Mouse (Mus musculus) heart, postnatal 0 days (tissue): Measurements from ENCODE around the gene Ptpro.

Experiments
- CTCF ChIP-seq: IDR thresholded peaks from 2 replicates; pipeline ENCODE4 v1.5.1; 2016; ENCODE audit warnings: antibody characterized with exemption, control low read depth, low read depth
- EP300 ChIP-seq: IDR thresholded peaks from 2 replicates; pipeline ENCODE4 v1.6.1; 2016; ENCODE audit warnings: antibody characterized with exemption, low read depth

DNA sequence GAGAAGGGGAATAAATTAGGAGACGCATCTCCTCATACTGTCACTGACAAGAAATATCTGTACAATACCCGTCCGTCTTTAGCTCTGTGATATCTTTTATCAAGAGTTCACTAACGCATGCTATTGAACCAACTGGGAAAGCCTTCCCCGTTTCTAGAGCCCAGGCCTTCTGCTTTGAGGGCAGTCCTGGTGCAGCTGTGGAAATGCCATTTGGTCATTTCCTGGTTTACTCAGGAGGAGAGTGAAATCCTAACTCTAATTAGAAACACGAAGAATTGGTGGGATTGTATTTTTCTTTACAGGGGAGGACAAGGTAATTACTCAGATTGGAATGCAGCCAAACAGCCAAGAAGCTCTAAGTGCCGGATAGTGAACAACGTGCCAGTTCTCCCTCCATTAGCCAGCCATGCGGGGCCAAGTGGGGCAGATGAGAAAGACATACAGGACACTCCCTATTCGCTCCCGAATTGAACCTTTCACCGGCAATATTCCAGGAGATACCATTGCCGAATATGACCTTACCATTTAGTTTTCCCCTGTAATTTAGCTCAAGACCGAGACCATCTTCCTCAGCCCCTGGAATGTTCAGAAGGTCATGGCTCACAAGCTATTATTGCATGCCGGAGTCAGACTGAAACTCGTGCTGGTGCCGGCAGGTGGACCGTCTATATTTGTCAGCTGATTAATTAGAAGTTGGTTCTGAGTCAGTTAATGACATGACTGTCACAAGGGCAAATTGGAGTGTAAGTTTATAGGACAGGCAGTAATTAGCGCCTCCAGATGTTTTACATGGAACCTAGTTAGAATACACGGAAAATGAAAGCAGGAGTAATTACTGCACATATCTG, 43.1 kb downstream of the Ptpro start:
- TF ChIP-seq EP300 (no peak), CTCF (no peak)
